Mouse (Mus musculus) fibroblast of lung, adult 2 months (primary cell): Measurements from ENCODE around the gene Olfr645.

Experiments used
- DNase-seq: peaks from one replicate; pipeline ENCODE4 v3.0.0-alpha.2; 2011; ENCODE audit warnings: low read depth

Olfr645 gene

GRCm38 (mm10) chr7:104085365-104085764 is at the start of gene Olfr645:
Gene Olfr645 (minus strand): TSS chr7:104085465.
- DNase-seq = no peak

DNA sequence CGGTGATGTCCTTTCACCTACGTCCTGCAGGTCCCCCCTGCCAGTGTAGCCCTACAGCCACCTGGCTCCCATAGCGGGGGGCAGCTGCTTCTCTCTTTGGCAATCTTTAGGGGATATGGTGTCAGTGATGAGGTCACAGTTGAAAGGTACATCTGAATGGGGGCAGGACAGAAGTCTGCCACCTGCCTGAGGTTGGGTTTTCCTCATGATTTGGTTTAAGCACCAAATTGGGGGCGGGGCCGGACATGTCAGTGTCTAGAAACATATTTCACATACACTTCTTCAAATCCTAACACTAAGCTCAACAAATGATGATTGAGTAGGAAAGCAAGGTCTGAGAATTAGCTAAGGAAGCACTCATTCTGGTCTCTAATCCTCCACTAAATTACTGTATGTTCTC is 44.5 kb upstream of the Olfr645 start, which contains the start of gene Ubqln5:
Gene Ubqln5, minus strand, starts transcription at position 101 of the 400 bp plus-strand sequence.
- DNase-seq = no peak

- DNase-seq = no peak
Measured at GRCm38 (mm10) chr7:104104757-104104972, 19.4 kb upstream of the Olfr645 start, which contains the start of gene Olfr646. Gene Olfr646 (plus strand): TSS chr7:104104873.

DNA sequence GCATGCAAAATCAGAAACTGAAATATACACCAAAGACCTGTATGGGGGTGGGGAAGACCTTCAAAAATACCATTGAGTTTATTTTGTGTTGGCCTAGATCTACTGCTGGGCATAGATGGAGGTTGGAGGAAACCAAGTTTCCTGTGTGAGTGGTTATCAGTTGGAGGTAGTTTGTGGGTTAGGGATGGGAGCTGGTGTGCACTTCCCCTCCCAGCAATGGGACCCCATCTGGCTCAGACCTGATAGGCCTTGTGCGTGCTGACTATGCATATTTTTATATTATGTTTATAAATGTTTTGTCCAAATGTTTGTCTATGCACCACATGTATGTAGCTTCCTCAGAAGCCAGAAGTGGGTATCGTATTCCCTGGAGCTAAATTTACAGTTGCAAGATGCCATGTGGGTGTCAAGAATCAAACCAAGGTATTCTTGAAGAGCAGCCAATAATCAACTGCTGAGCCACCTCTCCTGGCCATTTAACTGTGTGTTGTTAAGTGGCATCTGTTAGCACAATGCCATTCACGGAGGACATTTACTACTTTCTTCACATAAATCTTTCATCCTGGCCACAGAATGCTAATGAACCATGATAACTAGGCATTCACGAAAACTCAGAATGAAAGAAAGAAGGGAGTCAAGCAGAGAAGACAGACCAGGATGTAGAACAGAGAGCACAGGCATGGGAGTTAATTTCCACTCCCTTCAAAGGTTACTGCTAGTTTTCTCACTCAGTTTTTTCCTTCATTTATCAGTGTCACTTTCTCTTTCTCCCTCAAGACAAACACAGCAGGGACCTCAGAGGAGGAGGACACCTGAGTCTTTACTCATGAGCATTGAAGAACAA is 18.9 kb upstream of the Olfr645 start:
- DNase-seq = no peak

DNA sequence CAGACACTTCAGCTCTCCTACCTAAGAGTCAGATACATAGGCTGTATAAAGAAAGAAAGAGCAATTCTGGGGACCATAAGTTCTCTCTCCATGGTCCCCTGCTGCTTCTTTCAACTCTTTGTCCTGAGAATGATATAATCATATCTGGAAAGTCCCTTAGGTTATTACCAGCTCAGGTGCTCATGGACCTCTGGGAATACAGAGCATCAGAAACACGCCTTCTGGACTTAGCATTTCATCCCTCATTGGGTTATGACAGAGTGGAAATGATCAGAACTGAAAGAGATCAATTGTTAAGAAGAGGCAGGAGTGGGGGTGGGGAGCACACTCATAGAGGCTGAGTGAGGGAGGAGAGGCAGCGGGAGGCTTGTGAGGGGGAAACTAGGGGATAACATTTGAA is 13.5 kb downstream of the Olfr645 start, which contains the start of gene Olfr644:
Gene Olfr644, minus strand, starts transcription at position 101 of the 400 bp plus-strand sequence.
- DNase-seq = no peak

DNA sequence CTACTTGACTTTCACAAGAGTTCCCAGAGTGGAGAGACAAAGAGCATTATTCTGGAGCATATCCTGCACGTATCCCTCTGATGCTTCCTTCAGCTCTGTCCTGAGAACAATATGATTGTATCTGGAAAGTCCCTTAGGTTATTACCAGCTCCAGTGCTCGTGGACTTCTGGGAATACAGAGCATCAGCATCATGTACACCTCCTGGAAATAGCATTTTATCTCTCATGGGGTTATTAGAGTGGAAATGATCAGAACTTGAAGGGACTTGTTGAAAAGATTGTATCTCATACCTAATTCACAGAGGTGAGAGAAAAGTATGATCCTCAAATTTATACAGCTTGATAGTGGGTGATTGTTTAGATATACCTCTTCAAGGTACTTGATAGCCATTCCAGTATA is 23.9 kb downstream of the Olfr645 start, which contains the start of gene 4930516K23Rik:
Gene 4930516K23Rik, minus strand, starts transcription at position 101 of the 400 bp plus-strand sequence.
- no peak for DNase-seq

DNA sequence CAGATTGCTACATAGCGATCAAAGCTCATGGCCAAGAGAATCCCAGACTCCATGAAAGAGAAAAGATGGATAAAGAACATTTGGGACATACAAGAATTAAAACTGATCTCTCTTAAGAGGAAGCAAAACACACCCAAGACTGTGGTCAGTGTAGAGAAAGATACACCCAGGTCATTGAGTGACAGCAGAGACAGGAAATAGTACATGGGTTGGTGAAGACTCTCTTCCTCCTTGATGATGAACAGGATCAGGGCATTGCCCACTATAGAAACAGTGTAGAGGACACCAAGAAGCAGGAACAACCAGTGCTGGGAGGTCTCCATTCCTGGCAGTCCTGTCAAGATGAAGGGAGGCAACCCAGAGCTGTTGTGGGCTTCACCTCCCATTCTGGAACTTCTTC is 26.1 kb downstream of the Olfr645 start:
- DNase-seq = no peak

DNA sequence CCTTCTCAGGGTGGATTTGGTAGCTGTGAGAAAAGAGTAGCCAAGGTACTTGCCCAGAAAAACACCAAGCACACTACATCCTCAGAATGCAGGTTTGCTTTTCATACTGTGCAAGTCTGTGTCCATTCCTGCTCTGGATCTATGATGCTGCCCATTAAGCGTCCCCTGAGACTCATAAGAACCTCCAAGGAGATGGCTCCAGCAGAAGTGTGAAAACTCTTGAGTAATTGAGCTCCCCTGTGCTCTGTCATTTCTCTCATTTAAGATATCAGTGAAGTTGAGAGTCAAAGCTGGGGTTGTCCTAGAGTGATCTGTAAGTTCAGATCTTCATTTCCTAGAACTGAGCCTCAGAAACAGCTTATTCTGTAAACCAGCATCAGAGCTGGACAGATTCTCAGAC is 32.7 kb downstream of the Olfr645 start, which contains the start of gene Olfr642:
Gene Olfr642, minus strand, starts transcription at position 101 of the 400 bp plus-strand sequence.
- DNase-seq = no peak

DNA sequence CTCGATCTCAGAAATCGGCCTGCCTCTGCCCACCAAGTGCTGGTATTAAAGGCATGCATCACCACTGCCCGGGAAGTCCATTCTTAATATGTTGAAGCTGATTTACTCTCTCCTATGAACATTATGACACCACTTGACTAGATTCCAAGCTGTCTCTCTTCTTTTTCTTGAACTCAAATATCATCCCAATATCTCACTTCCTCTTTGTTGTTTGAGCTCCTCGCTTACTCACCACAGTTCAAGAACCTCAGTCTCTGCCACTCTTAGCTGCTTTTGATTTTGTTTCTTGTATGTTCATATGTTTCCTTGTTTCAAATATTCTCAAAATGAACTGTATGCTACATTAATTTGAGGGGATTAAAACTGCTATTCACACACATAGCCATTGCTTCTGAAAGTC is 34.5 kb downstream of the Olfr645 start:
- no peak for DNase-seq

- DNase-seq = no peak
Measured at GRCm38 (mm10) chr7:104035145-104035544, 50.1 kb downstream of the Olfr645 start, which contains the start of gene Olfr641. Gene Olfr641 (plus strand): TSS chr7:104035445.
